Mouse (Mus musculus): ENCODE data around the gene Tab1. TPM values are rescaled to one million over a fixed set of nuclear protein-coding genes. Genes with fewer than 3 reads are reported as not detected.

Gene Tab1
- polyA plus RNA-seq, 2 experiments: 9.4 to 11.9 TPM

DNA sequence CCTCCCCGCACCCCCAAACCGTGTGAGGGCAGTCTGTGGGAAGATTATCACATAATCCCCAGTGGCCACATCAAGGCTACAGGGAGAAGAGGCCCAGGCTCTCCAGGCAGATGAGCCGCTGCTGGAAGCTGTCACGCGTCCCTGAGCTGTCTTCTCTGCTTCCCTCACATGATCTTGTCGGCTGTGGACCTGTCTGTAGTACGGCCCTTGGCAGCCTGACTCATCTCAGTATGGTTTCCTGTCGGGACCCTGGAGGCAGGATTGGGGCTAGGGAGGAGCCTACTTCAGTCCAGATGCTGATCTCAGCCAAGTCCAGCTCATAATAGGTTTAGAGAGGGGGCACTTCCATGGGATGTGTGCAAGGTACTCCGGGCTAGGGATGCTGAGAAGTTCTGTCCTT is 34.1 kb upstream of the Tab1 start:
- DNase-seq (ENCODE audit: low read depth in 3 of 3, low spot score in 3 of 3) (no peak), ATAC-seq (ENCODE audit: insufficient read depth) (no peak)
- Histone ChIP-seq H3K9ac (replicated peaks) (peak overlapping the region; percentile 61), H3K4me2 (ENCODE audit: low read depth) (peak overlapping the region; percentile 69), H3K4me1 (replicated peaks; ENCODE audit: control insufficient read depth in 2 of 2, insufficient read depth in 2 of 2, low read length in 1 of 2) (peaks cover 35 to 44% of the 10 kb centered on the region in 2 experiments), H3K4me3 (ENCODE audit: insufficient read depth in 1 of 2, low read depth in 2 of 2, low read length in 2 of 2) (peak overlapping the region; percentile 52 to 54), H3K27me3 (ENCODE audit: control insufficient read depth, insufficient read depth, low read length) (no peaks in the 10 kb centered on the region), H3K36me3 (replicated peaks; ENCODE audit: control insufficient read depth, insufficient read depth, low read depth) (no peaks in the 10 kb centered on the region), H3K9me3 (ENCODE audit: control insufficient read depth, low read length) (no peaks in the 10 kb centered on the region), H3K27ac (peak overlapping the region; percentile 91)
- WGBS (ENCODE audit: insufficient replicate concordance): 26% methylated on average over 9 of the region's 9 CpGs
- TF ChIP-seq EP300 (IDR thresholded peaks at IDR 0.05; ENCODE audit: low read depth): no peak
- TF ChIP-seq CTCF (IDR thresholded peaks at IDR 0.05; ENCODE audit: low read depth): peak; percentile 13; the same call in 1 of the 2 replicates

DNA sequence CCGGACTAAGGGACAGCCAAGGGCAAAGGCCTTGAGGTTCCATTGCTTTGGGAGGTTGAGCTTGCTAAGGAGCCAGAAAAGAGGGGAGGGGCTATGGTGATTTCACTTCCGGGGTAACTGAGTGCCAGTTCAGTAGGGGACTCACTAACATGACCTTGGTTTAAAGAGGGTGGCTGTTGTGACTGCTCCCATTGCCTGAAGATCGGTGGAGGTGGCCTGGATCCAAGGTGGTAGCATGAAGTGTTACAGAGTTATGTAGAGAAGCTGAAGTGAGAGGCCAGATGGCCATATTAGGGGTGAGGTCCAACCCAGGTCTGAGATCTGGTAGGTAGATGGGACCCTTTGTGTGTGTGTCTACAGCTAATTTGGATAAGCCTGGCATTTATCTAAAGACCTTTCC is 33.5 kb upstream of the Tab1 start:
- no peak for TF ChIP-seq CTCF (IDR thresholded peaks at IDR 0.05; ENCODE audit: low read depth)
- TF ChIP-seq EP300 (IDR thresholded peaks at IDR 0.05; ENCODE audit: low read depth): no peak
- ATAC-seq (ENCODE audit: insufficient read depth): no peak
- Histone ChIP-seq H3K36me3 (replicated peaks; ENCODE audit: control insufficient read depth, insufficient read depth, low read depth) (no peaks in the 10 kb centered on the region), H3K4me1 (replicated peaks; ENCODE audit: control insufficient read depth in 2 of 2, insufficient read depth in 2 of 2, low read length in 1 of 2) (peaks cover 35 to 44% of the 10 kb centered on the region in 2 experiments), H3K9me3 (ENCODE audit: control insufficient read depth, low read length) (no peaks in the 10 kb centered on the region), H3K4me2 (ENCODE audit: low read depth) (peak overlapping the region; percentile 69; the same call in 1 of the 2 replicates), H3K4me3 (ENCODE audit: insufficient read depth in 1 of 2, low read depth in 2 of 2, low read length in 2 of 2) (no peak overlapping the region), H3K27me3 (ENCODE audit: control insufficient read depth, insufficient read depth, low read length) (no peaks in the 10 kb centered on the region), H3K27ac (peak overlapping the region; percentile 1), H3K9ac (replicated peaks) (no peak overlapping the region)
- WGBS (ENCODE audit: insufficient replicate concordance): 65% methylated on average over 3 of the region's 3 CpGs
- no peak for DNase-seq (ENCODE audit: low read depth in 3 of 3, low spot score in 3 of 3)

GRCm38 (mm10) chr15:80100196-80100595 is 32.7 kb upstream of the Tab1 start:
- peaks cover 37 to 46% of the 10 kb centered on the region in 2 experiments for H3K4me1 ChIP-seq (replicated peaks; ENCODE audit: control insufficient read depth in 2 of 2, insufficient read depth in 2 of 2, low read length in 1 of 2)
- no peak for ATAC-seq (ENCODE audit: insufficient read depth)

DNA sequence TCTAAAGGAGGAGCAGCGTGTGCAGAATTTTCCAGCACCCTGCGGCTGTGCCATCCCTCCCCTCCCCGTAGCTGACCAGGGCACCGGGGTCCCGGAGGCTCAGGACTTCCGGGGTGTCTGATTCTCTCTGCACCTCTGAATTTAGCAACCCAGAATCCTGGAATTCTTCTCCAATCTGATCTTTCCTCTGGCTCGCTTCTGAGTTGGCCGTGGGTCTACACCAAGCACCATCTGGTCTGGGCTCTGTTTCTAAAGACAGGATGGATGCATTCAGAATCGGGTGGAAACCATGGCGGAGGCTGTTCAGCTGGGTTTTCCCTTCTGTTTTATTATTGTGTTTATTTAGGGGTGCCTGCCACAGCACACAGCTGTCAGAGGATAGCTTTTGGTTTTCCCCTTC is 32.1 kb upstream of the Tab1 start:
- no peak overlapping the region for H3K9ac ChIP-seq (replicated peaks)
- DNase-seq (ENCODE audit: low read depth in 3 of 3, low spot score in 3 of 3) (no peak), ATAC-seq (ENCODE audit: insufficient read depth) (no peak)
- TF ChIP-seq CTCF (IDR thresholded peaks at IDR 0.05; ENCODE audit: low read depth): no peak
- TF ChIP-seq EP300 (IDR thresholded peaks at IDR 0.05; ENCODE audit: low read depth): no peak
- no peak overlapping the region for H3K27ac ChIP-seq
- no peaks in the 10 kb centered on the region for H3K9me3 ChIP-seq (ENCODE audit: control insufficient read depth, low read length)
- no peak overlapping the region for H3K4me3 ChIP-seq (ENCODE audit: insufficient read depth in 1 of 2, low read depth in 2 of 2, low read length in 2 of 2)
- H3K4me1 ChIP-seq (replicated peaks; ENCODE audit: control insufficient read depth in 2 of 2, insufficient read depth in 2 of 2, low read length in 1 of 2): peaks cover 37 to 49% of the 10 kb centered on the region in 2 experiments
- H3K27me3 ChIP-seq (ENCODE audit: control insufficient read depth, insufficient read depth, low read length): no peaks in the 10 kb centered on the region
- H3K4me2 ChIP-seq (ENCODE audit: low read depth): no peak overlapping the region
- H3K36me3 ChIP-seq (replicated peaks; ENCODE audit: control insufficient read depth, insufficient read depth, low read depth): no peaks in the 10 kb centered on the region
- 63% methylated on average over 10 of the region's 10 CpGs for WGBS (ENCODE audit: insufficient replicate concordance)

More at GRCm38 (mm10) chr15:80100196-80100595, 32.7 kb upstream of the Tab1 start:
- 74% methylated on average over 3 of the region's 3 CpGs for WGBS (ENCODE audit: insufficient replicate concordance)
- H3K4me2 ChIP-seq (ENCODE audit: low read depth): no peak overlapping the region
- no peak for TF ChIP-seq EP300 (IDR thresholded peaks at IDR 0.05; ENCODE audit: low read depth)
- TF ChIP-seq CTCF (IDR thresholded peaks at IDR 0.05; ENCODE audit: low read depth): no peak
- no peak overlapping the region for H3K9ac ChIP-seq (replicated peaks)
- H3K9me3 ChIP-seq (ENCODE audit: control insufficient read depth, low read length): no peaks in the 10 kb centered on the region
- H3K27ac ChIP-seq: no peak overlapping the region
- no peaks in the 10 kb centered on the region for H3K27me3 ChIP-seq (ENCODE audit: control insufficient read depth, insufficient read depth, low read length)
- no peaks in the 10 kb centered on the region for H3K36me3 ChIP-seq (replicated peaks; ENCODE audit: control insufficient read depth, insufficient read depth, low read depth)
- no peak overlapping the region for H3K4me3 ChIP-seq (ENCODE audit: insufficient read depth in 1 of 2, low read depth in 2 of 2, low read length in 2 of 2)
- DNase-seq (ENCODE audit: low read depth in 3 of 3, low spot score in 3 of 3): no peak

DNA sequence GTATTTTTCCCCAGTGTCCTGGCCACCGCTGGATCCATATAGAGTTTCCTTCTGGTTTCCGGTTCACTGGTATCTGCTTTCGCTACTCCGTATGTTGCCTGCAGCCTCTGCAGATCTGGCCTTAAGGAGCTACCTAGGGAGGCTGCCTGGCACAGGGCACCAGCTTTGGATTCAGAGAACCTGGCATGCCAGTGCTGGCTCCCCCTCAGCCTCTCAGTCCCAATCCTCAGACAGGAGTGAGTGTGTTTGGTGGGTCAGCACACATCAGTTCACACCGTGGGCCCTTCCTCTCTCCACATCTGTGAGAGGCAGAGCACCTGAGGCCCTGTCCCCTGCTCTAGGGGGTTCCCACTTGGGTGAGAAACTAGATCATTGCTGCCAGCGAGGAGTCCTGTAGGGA is 31.4 kb upstream of the Tab1 start:
- no peak overlapping the region for H3K27ac ChIP-seq
- no peak overlapping the region for H3K4me3 ChIP-seq (ENCODE audit: insufficient read depth in 1 of 2, low read depth in 2 of 2, low read length in 2 of 2)
- no peak overlapping the region for H3K4me2 ChIP-seq (ENCODE audit: low read depth)
- peaks cover 31 to 42% of the 10 kb centered on the region in 2 experiments for H3K4me1 ChIP-seq (replicated peaks; ENCODE audit: control insufficient read depth in 2 of 2, insufficient read depth in 2 of 2, low read length in 1 of 2)
- H3K9ac ChIP-seq (replicated peaks): no peak overlapping the region
- no peaks in the 10 kb centered on the region for H3K27me3 ChIP-seq (ENCODE audit: control insufficient read depth, insufficient read depth, low read length)
- H3K36me3 ChIP-seq (replicated peaks; ENCODE audit: control insufficient read depth, insufficient read depth, low read depth): no peaks in the 10 kb centered on the region
- WGBS (ENCODE audit: insufficient replicate concordance): 76% methylated on average over 6 of the region's 6 CpGs
- DNase-seq (ENCODE audit: low read depth in 3 of 3, low spot score in 3 of 3): no peak
- TF ChIP-seq CTCF (IDR thresholded peaks at IDR 0.05; ENCODE audit: low read depth) (no peak), EP300 (IDR thresholded peaks at IDR 0.05; ENCODE audit: low read depth) (no peak)
- no peaks in the 10 kb centered on the region for H3K9me3 ChIP-seq (ENCODE audit: control insufficient read depth, low read length)
- ATAC-seq (ENCODE audit: insufficient read depth): no peak

Data from liver, embryonic 14.5 days (tissue).